Mouse (Mus musculus): ENCODE measurements at regions not wholly inside any gene's neighbourhood (a gene's known extent, or its start where the extent isn't known, plus 50 kb on each side); places are given as distances from the start of the nearest gene placed in this dataset.

GRCm38 (mm10) chr13:106100239-106100638, 656.8 kb downstream of the Htr1a start:
- ATAC-seq (ENCODE audit: low TSS enrichment): peak; percentile 99

GRCm38 (mm10) chr13:106142128-106142527, 698.7 kb downstream of the Htr1a start:
- no peak for ATAC-seq (ENCODE audit: low TSS enrichment)

GRCm38 (mm10) chr13:106166377-106166776, 722.9 kb downstream of the Htr1a start:
- peak; percentile 82 for ATAC-seq (ENCODE audit: low TSS enrichment)

- ATAC-seq (ENCODE audit: low TSS enrichment): no peak
Observed at GRCm38 (mm10) chr13:106173377-106173776, 729.9 kb downstream of the Htr1a start.

GRCm38 (mm10) chr13:106174321-106174720, 730.9 kb downstream of the Htr1a start:
- ATAC-seq (ENCODE audit: low TSS enrichment): no peak

GRCm38 (mm10) chr13:106180734-106181133, 737.3 kb downstream of the Htr1a start:
- ATAC-seq (ENCODE audit: low TSS enrichment): no peak
